Mouse (Mus musculus): ENCODE data around the gene Glod4.

DNA sequence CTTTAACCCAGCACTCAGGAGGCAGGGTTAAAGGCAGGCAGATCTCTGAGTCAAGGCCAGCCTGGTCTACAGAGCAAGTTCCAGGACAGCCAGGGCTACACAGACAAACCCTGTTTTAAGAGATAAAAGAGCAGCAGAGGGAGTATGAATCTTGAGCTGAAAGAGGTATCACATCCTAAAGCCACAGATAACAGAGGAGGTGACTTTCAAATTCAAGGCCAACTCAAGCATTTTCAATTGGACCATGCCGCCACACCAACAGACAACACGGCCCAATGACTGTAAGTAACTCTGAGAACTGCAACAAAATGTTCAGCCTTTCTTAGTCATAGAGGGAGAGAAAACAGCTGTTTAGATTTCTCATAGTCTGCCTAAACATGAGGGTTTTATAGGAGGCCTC, 89.3 kb downstream of the Glod4 start:
- TF ChIP-seq CTCF (IDR thresholded peaks at IDR 0.05; ENCODE audit: low read depth, low read length) (no peak), EP300 (IDR thresholded peaks at IDR 0.05; ENCODE audit: insufficient read depth, low read depth, low read length) (no peak), POLR2A (IDR thresholded peaks at IDR 0.05; ENCODE audit: insufficient read depth, low read length) (no peak)
